Mouse (Mus musculus): Measurements from ENCODE around the gene Cfd. TPM values are rescaled to one million over a fixed set of nuclear protein-coding genes. Genes with fewer than 3 reads are reported as not detected.

The Cfd gene
- polyA plus RNA-seq, 1 experiment = 0.40 TPM

DNA sequence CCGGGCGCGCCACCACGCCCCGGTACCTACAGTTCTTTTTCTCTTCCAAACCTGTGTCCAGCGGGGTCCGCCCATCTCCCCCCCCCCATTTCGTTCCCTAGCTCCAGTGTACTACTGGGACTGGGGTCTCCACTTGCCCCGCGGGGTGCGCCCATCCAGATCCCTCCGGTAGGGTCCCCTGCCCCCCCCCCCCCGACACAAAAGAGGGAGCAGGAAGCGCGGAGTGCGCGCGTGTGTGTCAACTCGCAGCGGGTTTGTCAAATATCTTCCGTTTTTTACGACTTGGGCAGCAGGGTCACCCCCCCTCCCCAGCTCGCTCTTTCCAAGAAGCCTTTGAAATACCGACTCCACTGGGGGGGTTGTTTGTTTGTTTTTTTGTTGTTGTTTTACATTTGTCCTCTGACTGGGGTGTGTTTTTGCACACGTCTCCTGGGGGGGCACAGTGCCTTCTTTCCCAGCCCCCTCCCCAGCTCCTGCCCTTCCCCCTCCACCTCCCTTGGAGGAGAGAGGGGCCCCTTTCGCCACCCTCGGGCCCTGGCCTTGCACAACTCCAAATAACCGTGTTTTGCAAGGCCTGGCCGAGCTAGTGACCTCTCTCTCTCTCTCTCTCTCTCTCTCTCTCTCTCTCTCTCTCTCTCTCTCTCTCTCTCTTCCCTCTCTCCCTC lies 37.5 kb downstream of the Cfd start:
- Histone ChIP-seq H3K4me3 (ENCODE audit: insufficient read depth, low read length) (peak overlapping the region; percentile 80), H3K4me1 (ENCODE audit: control insufficient read depth, insufficient read depth, low read length) (no peaks in the 10 kb centered on the region), H3K27ac (ENCODE audit: insufficient read depth, low read length) (0 out of 2 replicates have a peak overlapping the region, but pooled peaks have one; percentile 25)
- TF ChIP-seq POLR2A (IDR thresholded peaks at IDR 0.05; ENCODE audit: extremely low read depth, insufficient read depth, low read length) (no peak), CTCF (IDR thresholded peaks at IDR 0.05; ENCODE audit: extremely low read depth, insufficient read depth, low read length) (no peak)

DNA sequence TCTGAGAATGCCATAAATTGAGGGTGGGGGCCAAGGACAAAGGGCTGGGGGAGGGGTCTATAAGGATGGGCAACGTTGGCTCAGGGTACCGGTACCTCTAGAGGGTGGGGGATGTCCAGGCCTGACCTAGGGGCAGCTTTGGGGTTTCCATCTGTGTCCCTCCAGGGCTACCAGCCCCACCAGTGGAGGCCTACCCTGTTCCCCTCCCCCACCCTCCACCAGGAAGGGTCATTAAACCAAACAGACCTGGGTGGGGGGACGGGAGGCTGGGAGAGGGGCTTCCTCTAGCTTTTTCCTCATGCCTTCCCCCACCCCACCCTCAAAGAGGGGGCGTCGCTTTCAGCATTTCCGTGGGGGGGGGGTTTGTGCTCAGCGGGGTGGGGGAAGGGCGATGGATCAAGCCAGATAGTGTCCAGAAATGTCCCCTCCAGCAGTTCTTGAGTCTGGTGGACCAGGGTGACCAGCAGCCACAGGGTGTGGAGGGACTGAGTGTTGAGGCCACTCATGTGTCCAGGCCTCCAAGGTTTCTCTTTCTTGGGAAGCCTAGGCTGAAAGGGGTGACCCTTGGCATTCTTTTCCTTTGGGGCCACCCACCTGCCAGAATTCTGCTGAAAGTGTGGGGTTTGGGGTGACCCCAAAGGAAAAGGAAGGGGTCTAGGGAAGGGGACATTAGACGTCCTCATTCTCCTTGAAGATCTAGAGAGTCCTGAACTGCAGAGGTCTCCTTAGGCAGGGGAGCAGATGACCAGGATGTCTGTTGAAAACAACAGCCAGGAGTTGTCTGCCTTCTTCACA lies 38.5 kb downstream of the Cfd start:
- Histone ChIP-seq H3K4me3 (ENCODE audit: insufficient read depth, low read length) (peak overlapping the region; percentile 80; the same call in 1 of the 2 replicates), H3K4me1 (ENCODE audit: control insufficient read depth, insufficient read depth, low read length) (no peaks in the 10 kb centered on the region), H3K27ac (ENCODE audit: insufficient read depth, low read length) (no peak overlapping the region)
- TF ChIP-seq POLR2A (IDR thresholded peaks at IDR 0.05; ENCODE audit: extremely low read depth, insufficient read depth, low read length) (no peak), CTCF (IDR thresholded peaks at IDR 0.05; ENCODE audit: extremely low read depth, insufficient read depth, low read length) (no peak)

DNA sequence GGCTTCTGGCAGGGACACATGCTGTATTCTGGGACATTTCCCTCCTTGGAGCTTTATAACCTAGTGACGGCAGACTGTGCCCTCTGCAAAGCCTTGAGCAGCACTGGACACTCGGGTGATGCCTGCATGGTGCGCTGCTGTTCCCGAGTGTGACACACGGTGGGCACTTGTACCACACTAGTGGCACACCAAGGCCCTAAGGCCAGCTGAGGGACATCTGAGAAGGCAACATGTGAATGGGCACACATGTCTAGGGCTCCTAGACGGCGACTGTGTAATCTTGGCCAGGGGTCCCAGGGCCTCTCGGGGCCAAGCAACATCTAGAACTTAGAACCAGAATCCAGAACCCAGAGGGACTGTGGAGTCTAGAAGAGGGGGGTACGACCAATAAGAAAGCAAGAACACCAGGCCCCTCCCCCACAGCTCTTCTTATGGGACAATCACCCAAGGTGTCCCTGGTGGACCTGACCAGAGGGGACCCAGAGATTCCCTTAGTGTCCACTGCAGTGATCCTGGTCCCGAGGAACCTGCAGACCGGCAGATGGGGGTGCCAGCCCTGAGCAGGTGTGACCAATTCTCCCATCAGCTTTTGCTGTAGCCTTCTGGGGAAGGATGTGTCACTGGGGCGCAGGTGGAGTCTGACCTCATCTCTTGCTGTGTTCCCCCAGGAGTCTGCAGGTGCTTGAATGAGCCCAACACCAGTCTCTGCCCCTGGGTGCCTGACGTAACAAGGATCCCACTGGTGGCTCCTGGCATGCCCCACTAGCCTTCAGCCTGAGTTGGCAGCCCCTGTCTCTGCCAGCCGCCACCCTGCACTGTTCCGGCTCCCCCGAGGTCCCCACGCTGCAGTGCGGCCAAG lies 39.5 kb downstream of the Cfd start:
- TF ChIP-seq POLR2A (IDR thresholded peaks at IDR 0.05; ENCODE audit: extremely low read depth, insufficient read depth, low read length) (no peak), CTCF (IDR thresholded peaks at IDR 0.05; ENCODE audit: extremely low read depth, insufficient read depth, low read length) (no peak)
- no peaks in the 10 kb centered on the region for H3K4me1 ChIP-seq (ENCODE audit: control insufficient read depth, insufficient read depth, low read length)
- H3K27ac ChIP-seq (ENCODE audit: insufficient read depth, low read length) = no peak overlapping the region
- H3K4me3 ChIP-seq (ENCODE audit: insufficient read depth, low read length) = no peak overlapping the region

DNA sequence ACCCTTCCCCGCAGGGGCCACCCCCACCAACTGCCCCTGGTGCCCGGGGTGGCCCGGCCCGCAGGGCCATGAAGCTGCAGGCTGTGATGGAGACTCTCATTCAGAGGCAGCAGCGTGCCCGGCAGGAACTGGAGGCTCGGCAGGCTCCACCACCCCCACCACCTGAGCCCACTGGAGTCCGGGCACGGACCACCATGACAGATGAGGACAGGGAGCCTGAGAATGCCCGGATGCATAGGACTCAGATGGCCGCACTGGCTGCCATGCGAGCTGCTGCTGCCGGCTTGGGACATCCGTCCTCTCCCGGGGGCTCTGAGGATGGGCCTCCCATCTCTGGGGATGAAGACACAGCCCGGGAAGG lies 40.2 kb downstream of the Cfd start:
- TF ChIP-seq POLR2A (IDR thresholded peaks at IDR 0.05; ENCODE audit: extremely low read depth, insufficient read depth, low read length) = no peak
- TF ChIP-seq CTCF (IDR thresholded peaks at IDR 0.05; ENCODE audit: extremely low read depth, insufficient read depth, low read length) = no peak
- Histone ChIP-seq H3K4me3 (ENCODE audit: insufficient read depth, low read length) (no peak overlapping the region), H3K4me1 (ENCODE audit: control insufficient read depth, insufficient read depth, low read length) (no peaks in the 10 kb centered on the region), H3K27ac (ENCODE audit: insufficient read depth, low read length) (no peak overlapping the region)

DNA sequence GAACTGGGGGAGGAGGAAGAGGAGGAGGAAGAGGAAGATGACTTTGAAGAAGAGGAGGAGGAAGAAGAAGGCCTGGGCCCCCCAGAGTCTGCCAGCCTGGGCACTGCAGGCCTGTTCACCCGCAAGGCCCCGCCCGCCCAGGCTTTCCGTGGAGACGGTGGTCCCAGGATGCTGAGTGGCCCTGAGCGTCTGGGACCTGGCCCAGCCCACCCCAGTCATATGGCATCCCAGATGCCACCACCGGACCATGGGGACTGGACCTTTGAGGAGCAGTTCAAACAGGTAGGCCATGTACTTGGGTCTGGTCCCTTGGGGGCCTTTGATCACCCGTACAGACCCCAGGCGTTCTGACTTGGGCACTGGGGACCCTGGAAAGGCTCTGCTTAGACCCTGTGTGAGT lies 41.1 kb downstream of the Cfd start:
- no peak for TF ChIP-seq CTCF (IDR thresholded peaks at IDR 0.05; ENCODE audit: extremely low read depth, insufficient read depth, low read length)
- TF ChIP-seq POLR2A (IDR thresholded peaks at IDR 0.05; ENCODE audit: extremely low read depth, insufficient read depth, low read length) = no peak
- Histone ChIP-seq H3K27ac (ENCODE audit: insufficient read depth, low read length) (no peak overlapping the region), H3K4me1 (ENCODE audit: control insufficient read depth, insufficient read depth, low read length) (peaks cover 3% of the 10 kb centered on the region; the same call in 1 of the 2 replicates), H3K4me3 (ENCODE audit: insufficient read depth, low read length) (no peak overlapping the region)

DNA sequence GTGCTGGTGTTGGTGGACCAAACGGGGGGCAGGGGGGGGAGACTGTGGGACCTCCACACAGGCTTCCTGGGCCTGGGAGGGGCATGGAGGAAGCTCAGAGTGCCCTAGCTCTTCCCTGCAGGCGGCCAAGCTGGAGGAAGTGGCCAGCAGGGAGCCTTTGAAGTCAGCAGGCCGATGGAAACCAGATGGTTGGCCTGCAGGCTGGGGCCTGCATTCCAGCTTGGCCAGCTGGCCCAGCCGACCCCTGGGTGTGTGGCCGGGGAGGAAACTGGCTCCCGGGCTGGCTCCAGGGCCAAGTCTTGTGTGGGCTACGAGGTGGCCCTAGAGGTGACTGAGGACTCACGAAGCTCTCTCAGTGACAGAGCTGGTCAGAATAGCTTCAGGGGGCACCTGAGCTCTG lies 42.1 kb downstream of the Cfd start:
- H3K27ac ChIP-seq (ENCODE audit: insufficient read depth, low read length) = no peak overlapping the region
- H3K4me3 ChIP-seq (ENCODE audit: insufficient read depth, low read length) = no peak overlapping the region
- peaks cover 3% of the 10 kb centered on the region; the same call in 1 of the 2 replicates for H3K4me1 ChIP-seq (ENCODE audit: control insufficient read depth, insufficient read depth, low read length)
- no peak for TF ChIP-seq POLR2A (IDR thresholded peaks at IDR 0.05; ENCODE audit: extremely low read depth, insufficient read depth, low read length)
- no peak for TF ChIP-seq CTCF (IDR thresholded peaks at IDR 0.05; ENCODE audit: extremely low read depth, insufficient read depth, low read length)

DNA sequence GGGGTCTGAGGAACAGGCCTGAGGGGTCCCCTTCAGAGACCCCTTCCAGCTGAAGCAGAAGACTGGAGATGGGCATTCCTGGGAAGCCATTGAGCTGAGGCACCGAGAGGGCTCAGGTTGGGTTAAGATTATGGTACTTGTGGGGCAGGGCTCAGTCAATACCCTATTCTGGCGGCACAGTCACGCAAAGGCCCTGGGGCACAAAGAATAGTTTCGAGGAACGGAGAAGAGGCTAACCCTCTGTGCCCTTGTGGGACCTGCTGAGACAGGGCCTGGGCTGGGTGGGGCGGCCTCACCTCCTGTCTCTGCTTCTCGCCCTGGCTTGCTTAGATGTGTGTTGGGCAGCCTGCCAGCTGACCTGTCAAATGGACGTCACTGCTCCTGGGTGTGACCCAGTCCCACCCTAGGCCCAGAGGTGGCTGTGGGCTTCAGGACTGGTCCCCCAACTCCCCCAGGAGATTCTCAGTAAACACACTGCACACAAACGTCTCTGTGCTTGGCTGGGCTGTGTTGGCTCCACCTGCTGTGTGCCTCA lies 42.6 kb downstream of the Cfd start:
- no peak for TF ChIP-seq CTCF (IDR thresholded peaks at IDR 0.05; ENCODE audit: extremely low read depth, insufficient read depth, low read length)
- no peak for TF ChIP-seq POLR2A (IDR thresholded peaks at IDR 0.05; ENCODE audit: extremely low read depth, insufficient read depth, low read length)
- Histone ChIP-seq H3K4me3 (ENCODE audit: insufficient read depth, low read length) (no peak overlapping the region), H3K4me1 (ENCODE audit: control insufficient read depth, insufficient read depth, low read length) (peaks cover 3% of the 10 kb centered on the region; the same call in 1 of the 2 replicates), H3K27ac (ENCODE audit: insufficient read depth, low read length) (no peak overlapping the region)

DNA sequence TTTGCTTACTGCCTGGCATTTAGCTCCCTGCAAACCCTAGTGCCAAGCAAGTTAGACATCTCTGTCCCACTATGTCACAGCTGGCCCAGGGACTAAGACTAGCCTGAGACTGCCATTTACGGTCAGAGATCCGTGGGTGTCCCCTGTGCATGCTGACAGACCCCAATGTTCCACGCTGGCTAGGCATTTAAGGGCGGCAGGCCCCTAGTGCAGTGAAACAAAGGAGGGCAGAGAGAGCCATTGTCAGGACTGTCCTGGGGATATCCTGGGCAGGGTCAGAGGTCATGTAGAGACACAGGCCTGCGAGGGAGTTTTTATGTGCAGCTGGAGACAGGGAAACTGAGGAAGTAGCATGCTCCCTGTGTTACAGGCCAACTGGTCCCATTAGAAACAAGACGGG lies 43.2 kb downstream of the Cfd start:
- Histone ChIP-seq H3K4me1 (ENCODE audit: control insufficient read depth, insufficient read depth, low read length) (peaks cover 3% of the 10 kb centered on the region; the same call in 1 of the 2 replicates), H3K27ac (ENCODE audit: insufficient read depth, low read length) (no peak overlapping the region), H3K4me3 (ENCODE audit: insufficient read depth, low read length) (no peak overlapping the region)
- no peak for TF ChIP-seq POLR2A (IDR thresholded peaks at IDR 0.05; ENCODE audit: extremely low read depth, insufficient read depth, low read length)
- no peak for TF ChIP-seq CTCF (IDR thresholded peaks at IDR 0.05; ENCODE audit: extremely low read depth, insufficient read depth, low read length)

DNA sequence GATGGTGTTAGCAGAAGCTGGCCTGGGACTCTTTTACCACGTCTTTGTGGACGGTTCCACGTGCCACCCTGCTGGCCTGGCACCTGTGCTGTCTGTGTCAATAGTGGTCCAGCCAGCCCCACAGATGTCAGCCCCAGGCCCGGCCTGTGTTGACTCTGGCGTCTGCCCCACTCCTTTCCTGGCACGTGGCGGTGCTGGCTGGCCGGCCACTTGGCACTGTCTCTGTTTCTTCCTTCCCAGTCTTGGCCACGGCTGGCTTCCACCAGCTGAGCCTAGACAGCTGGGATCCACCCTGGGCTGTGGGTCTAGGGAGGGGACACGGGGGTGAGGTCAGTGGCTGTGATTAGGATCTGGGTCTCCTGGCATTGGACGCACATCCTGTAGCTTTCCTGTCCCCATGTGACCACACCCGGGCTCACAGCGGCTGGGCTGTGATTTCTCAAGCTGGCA lies 43.6 kb downstream of the Cfd start:
- no peak for TF ChIP-seq POLR2A (IDR thresholded peaks at IDR 0.05; ENCODE audit: extremely low read depth, insufficient read depth, low read length)
- TF ChIP-seq CTCF (IDR thresholded peaks at IDR 0.05; ENCODE audit: extremely low read depth, insufficient read depth, low read length) = no peak
- Histone ChIP-seq H3K4me1 (ENCODE audit: control insufficient read depth, insufficient read depth, low read length) (peaks cover 3% of the 10 kb centered on the region; the same call in 1 of the 2 replicates), H3K27ac (ENCODE audit: insufficient read depth, low read length) (no peak overlapping the region), H3K4me3 (ENCODE audit: insufficient read depth, low read length) (no peak overlapping the region)

Data from cortical plate, adult 2 months (tissue).